ENCODE assay signal across 20 mouse cellular contexts in genomic region chr3:101228066-101228465, GRCm38 (mm10). TPM values are rescaled to one million over a fixed set of nuclear protein-coding genes. Genes with fewer than 3 reads are reported as not detected.
"Had no signal": no experiment of that assay in that cellular context is flagged by ENCODE, and none has a peak within 500 bp of the region (broad histone marks: within the 10 kb centered on the region; RNA-seq: fewer than 3 reads in every experiment).

No protein-coding gene starts in this region.

- H3K4me3 ChIP-seq: liver, embryonic 12.5 days; midbrain, embryonic 10.5 days; midbrain, embryonic 12.5 days; myocyte; neural tube, embryonic 13.5 days; neural tube, embryonic 15.5 days; stomach, embryonic 15.5 days had no signal

- H3K27ac ChIP-seq: liver, embryonic 12.5 days; liver, embryonic 14.5 days; midbrain, embryonic 10.5 days; midbrain, embryonic 12.5 days; neural tube, embryonic 13.5 days; neural tube, embryonic 15.5 days; stomach, embryonic 15.5 days; stomach, postnatal 0 days had no signal

- H3K36me3 ChIP-seq: liver, embryonic 12.5 days; midbrain, embryonic 10.5 days; midbrain, embryonic 12.5 days; neural tube, embryonic 13.5 days; neural tube, embryonic 15.5 days; stomach, embryonic 15.5 days had no signal

- H3K27me3 ChIP-seq: liver, embryonic 12.5 days; neural tube, embryonic 13.5 days; neural tube, embryonic 15.5 days; stomach, embryonic 15.5 days had no signal

- DNase-seq: lung, adult 18-20 months; lung, embryonic 14.5 days; lung, postnatal 10 days; lung, postnatal 4 days; midbrain, embryonic 14.5 days; right cerebral cortex, postnatal 25 days; right cerebral cortex, postnatal 4 days; thymus, postnatal 14 days; thymus, postnatal 36 days had no signal

- ATAC-seq: liver, embryonic 12.5 days; midbrain, embryonic 16.5 days had no signal

- H3K4me1 ChIP-seq: liver, embryonic 12.5 days; stomach, embryonic 15.5 days had no signal

RNA-seq across cellular contexts. Expression of gene Cd2, which starts 59.7 kb away (rescaled TPM):
- polyA plus RNA-seq: liver, embryonic 12.5 days; liver, embryonic 14.5 days; midbrain, embryonic 12.5 days; midbrain, embryonic 14.5 days; midbrain, embryonic 16.5 days; myocyte; neural tube, embryonic 11.5 days; neural tube, embryonic 15.5 days; stomach, postnatal 0 days had no signal
